In genomic region chr2:114102471-114102870, GRCm38 (mm10) we compare ENCODE assay signal across 32 mouse cellular contexts. TPM values are rescaled to one million over a fixed set of nuclear protein-coding genes. Genes with fewer than 3 reads are reported as not detected.
"Had no signal": no experiment of that assay in that cellular context is flagged by ENCODE, and none has a peak within 500 bp of the region (broad histone marks: within the 10 kb centered on the region; RNA-seq: fewer than 3 reads in every experiment).

No protein-coding gene starts in this region.

- H3K4me1 ChIP-seq: hindbrain, embryonic 10.5 days; hindbrain, embryonic 12.5 days; intestine, embryonic 15.5 days; kidney, embryonic 15.5 days; limb, embryonic 10.5 days; limb, embryonic 12.5 days had no signal

- H3K4me2 ChIP-seq: heart, embryonic 12.5 days; hindbrain, embryonic 12.5 days; hindbrain, embryonic 14.5 days; intestine, embryonic 15.5 days; kidney, embryonic 15.5 days; limb, embryonic 12.5 days; liver, embryonic 11.5 days; liver, embryonic 13.5 days had no signal

- DNase-seq: gastrocnemius, adult 2 months; gastrocnemius, postnatal 10 days; gastrocnemius, postnatal 25 days; heart, adult 2 months; heart, postnatal 10 days; heart, postnatal 4 days; kidney, adult 11 months; kidney, adult 2 months; kidney, adult 9 months; kidney, postnatal 14 days; kidney, postnatal 36 days; liver, embryonic 13.5 days had no signal

- H3K27me3 ChIP-seq: heart, embryonic 12.5 days; hindbrain, embryonic 12.5 days; intestine, embryonic 15.5 days; kidney, embryonic 15.5 days; limb, embryonic 12.5 days; liver, embryonic 13.5 days had no signal

- H3K9ac ChIP-seq: heart, embryonic 12.5 days; hindbrain, embryonic 12.5 days; hindbrain, embryonic 14.5 days; intestine, embryonic 15.5 days; kidney, embryonic 15.5 days; limb, embryonic 12.5 days; liver, embryonic 13.5 days had no signal

- ATAC-seq: hindbrain, embryonic 16.5 days; inflammation-experienced regulatory T-cells, adult 6 months; intestine, embryonic 15.5 days had no signal

- H3K4me3 ChIP-seq: gastrocnemius, adult 2 months; heart, adult 2 months; heart, embryonic 10.5 days; heart, embryonic 12.5 days; hindbrain, embryonic 10.5 days; hindbrain, embryonic 12.5 days; intestine, embryonic 15.5 days; kidney, embryonic 15.5 days; left cerebral cortex, adult 2 months; limb, embryonic 10.5 days; limb, embryonic 12.5 days; liver, embryonic 13.5 days had no signal

- H3K27ac ChIP-seq: gastrocnemius, adult 2 months; heart, adult 2 months; heart, embryonic 10.5 days; hindbrain, embryonic 10.5 days; hindbrain, embryonic 12.5 days; hindbrain, embryonic 14.5 days; intestine, embryonic 15.5 days; kidney, embryonic 15.5 days; kidney, postnatal 0 days; left cerebral cortex, adult 2 months; limb, embryonic 10.5 days; limb, embryonic 12.5 days; liver, embryonic 13.5 days had no signal

- H3K9me3 ChIP-seq: heart, embryonic 10.5 days; heart, embryonic 12.5 days; hindbrain, embryonic 10.5 days; hindbrain, embryonic 12.5 days; intestine, embryonic 15.5 days; kidney, embryonic 15.5 days; limb, embryonic 10.5 days; limb, embryonic 12.5 days; liver, embryonic 13.5 days had no signal

RNA-seq across cellular contexts. Expression of gene Actc1, which starts 49.1 kb away (rescaled TPM):
- total RNA-seq: granulocyte monocyte progenitor cell, adult 5-6 weeks; layer of hippocampus, adult 18-20 months; layer of hippocampus, postnatal 10 days; layer of hippocampus, postnatal 25 days; left cerebral cortex, adult 2 months; left cerebral cortex, postnatal 14 days; left cerebral cortex, postnatal 36 days had no signal
- polyA plus RNA-seq: inflammation-experienced regulatory T-cells, adult 6 months had no signal
